Mouse (Mus musculus) T-cell, adult 66 days (primary cell): ENCODE measurements around the gene Gm17631. TPM values are rescaled to one million over a fixed set of nuclear protein-coding genes. Genes with fewer than 3 reads are reported as not detected.

Experiments
- total RNA-seq, 2 experiments: library from RNA; stranded (reverse); gene quantifications; 3 replicates in 1 of 2; 4 replicates in 1 of 2; pipeline ENCODE4 v1.2.4; 2023

Gene Gm17631
- total RNA-seq, result not detected

DNA sequence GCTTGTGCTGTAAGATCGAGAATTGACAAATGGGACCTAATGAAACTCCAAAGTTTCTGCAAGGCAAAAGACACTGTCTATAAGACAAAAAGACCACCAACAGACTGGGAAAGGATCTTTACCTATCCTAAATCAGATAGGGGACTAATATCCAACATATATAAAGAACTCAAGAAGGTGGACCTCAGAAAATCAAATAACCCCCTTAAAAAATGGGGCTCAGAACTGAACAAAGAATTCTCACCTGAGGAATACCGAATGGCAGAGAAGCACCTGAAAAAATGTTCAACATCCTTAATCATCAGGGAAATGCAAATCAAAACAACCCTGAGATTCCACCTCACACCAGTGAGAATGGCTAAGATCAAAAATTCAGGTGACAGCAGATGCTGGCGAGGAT is at the start of gene Gm17631:
TSS of gene Gm17631 (plus strand) at position 301 of the 400 bp plus-strand sequence.

DNA sequence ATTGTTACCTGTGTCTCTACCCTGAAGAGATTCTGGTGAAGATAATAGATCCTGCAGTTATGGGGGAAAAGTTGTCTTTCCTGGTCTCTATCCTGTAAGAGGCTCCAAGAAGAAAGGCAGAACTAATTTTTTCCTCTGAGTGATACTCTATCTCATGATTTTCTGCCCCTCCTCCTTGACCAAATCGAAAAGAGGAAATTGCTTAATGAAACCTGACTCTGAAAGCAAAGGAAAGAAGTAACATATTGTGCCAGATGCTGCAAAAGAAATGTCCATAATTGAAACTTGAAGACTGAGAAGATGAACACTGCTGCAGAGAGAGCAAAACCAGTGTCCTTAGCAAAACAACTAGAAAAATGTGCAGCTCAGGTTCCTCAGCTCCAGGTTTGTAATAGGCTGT is 14.1 kb downstream of the Gm17631 start, which contains the start of gene Klra17:
TSS of gene Klra17 (minus strand) at position 124 of the 400 bp plus-strand sequence.

Other genes starting within 250 kb of the Gm17631 start
- gene Klrk1, start 238.8 kb upstream of the Gm17631 start, total RNA-seq, result 10 to 100 TPM; 10.7 to 20.5 TPM
- gene Klrc3, start 219.3 kb upstream of the Gm17631 start, total RNA-seq, result 1 to 10 TPM; 1.3 to 2.2 TPM
- 1 to 10 TPM; 3.3 to 5.8 TPM for gene Klrc2, start 202.0 kb upstream of the Gm17631 start, total RNA-seq
- 10 to 100 TPM in 1 of 2 experiments, 1 to 10 TPM in 1; 9.2 to 13.7 TPM for gene Klrc1, start 183.7 kb upstream of the Gm17631 start, total RNA-seq
- 1 to 10 TPM in 1 of 2 experiments, under 1 TPM in 1; 0.71 to 3.6 TPM for gene Klri1, start 145.5 kb upstream of the Gm17631 start, total RNA-seq
- 1 to 10 TPM in 1 of 2 experiments, under 1 TPM in 1; 0.59 to 1.5 TPM for gene Klri2, start 122.2 kb upstream of the Gm17631 start, total RNA-seq
- not detected for gene Gm156, start 78.4 kb upstream of the Gm17631 start, total RNA-seq
- gene Klra17, start 14.0 kb downstream of the Gm17631 start, total RNA-seq, result 1 to 10 TPM in 1 of 2 experiments, under 1 TPM in 1; 0.83 to 1.3 TPM
- gene Klra5, start 55.0 kb downstream of the Gm17631 start, total RNA-seq, result not detected
- 1 to 10 TPM; 1.6 to 3.2 TPM for gene Klra6, start 164.3 kb downstream of the Gm17631 start, total RNA-seq
- gene Klra4, start 204.6 kb downstream of the Gm17631 start, total RNA-seq, result 1 to 10 TPM in 1 of 2 experiments, not detected in 1; 1.0 TPM